Mouse (Mus musculus): Measurements from ENCODE around the gene Mier3. TPM values are rescaled to one million over a fixed set of nuclear protein-coding genes. Genes with fewer than 3 reads are reported as not detected.

Gene Mier3
- 45.5 and 50.6 TPM in 2 replicates for total RNA-seq (2014; fragmentation: Nextera tagmentation)
- 50.5 and 51.0 TPM in 2 replicates for total RNA-seq (2017)

GRCm38 (mm10) chr13:111680679-111681078 is at the start of gene Mier3:
TSS of gene Mier3 (plus strand) at chr13:111680979.
- no peak for ATAC-seq (replicated peaks; ENCODE audit: low FRiP score, low TSS enrichment, poor library complexity, severe bottlenecking)

DNA sequence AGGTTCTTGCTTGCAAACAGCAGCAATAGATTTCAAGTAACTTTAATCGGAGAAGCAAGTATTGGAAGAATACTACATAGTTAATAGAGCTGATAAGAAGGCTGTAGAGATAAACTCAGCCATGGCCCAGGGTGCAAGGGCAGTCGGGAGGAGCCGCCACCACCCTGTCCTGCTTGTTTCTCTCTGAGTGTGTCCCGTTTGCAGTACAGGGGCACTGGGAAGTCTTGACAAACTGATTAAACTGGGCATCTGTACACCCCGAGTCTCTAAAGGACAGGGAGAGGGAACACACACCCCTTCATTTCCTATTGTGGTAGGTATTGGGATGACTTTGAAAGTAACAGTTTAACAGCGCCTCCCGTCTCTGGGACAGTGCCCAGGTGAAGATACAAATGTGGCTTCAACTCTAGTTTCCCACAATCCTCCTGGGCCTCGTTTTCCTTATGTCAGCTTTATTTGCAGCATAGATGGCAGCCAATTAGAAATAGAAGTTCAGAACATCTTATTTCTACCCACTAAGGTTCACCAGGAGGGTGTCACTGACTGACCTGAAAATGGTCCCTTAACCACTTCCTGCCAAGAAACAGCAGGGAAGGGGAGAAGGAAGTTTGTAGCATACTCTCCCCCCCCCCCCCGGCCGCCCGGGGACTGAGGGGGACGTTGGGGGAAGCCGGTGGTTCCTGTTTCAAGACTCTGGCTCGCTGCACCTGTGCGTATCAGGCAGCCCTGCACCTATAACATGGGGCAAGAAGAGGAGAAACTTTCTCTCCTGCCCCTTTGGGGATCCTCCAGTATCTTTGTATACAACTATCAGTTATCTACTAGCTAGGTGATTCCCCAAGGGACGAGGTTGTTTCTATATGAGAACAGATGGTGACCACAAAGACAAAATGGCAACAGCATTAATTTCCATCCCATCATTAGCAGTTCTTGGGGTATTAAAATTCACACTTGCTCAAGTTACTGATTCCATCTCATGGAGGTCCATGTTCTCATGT is 46.3 kb upstream of the Mier3 start:
- peak; percentile 80 for ATAC-seq (replicated peaks; ENCODE audit: low FRiP score, low TSS enrichment, poor library complexity, severe bottlenecking)

- peak; percentile 91 for ATAC-seq (replicated peaks; ENCODE audit: low FRiP score, low TSS enrichment, poor library complexity, severe bottlenecking)
Observed at GRCm38 (mm10) chr13:111640319-111640718, 40.5 kb upstream of the Mier3 start.

DNA sequence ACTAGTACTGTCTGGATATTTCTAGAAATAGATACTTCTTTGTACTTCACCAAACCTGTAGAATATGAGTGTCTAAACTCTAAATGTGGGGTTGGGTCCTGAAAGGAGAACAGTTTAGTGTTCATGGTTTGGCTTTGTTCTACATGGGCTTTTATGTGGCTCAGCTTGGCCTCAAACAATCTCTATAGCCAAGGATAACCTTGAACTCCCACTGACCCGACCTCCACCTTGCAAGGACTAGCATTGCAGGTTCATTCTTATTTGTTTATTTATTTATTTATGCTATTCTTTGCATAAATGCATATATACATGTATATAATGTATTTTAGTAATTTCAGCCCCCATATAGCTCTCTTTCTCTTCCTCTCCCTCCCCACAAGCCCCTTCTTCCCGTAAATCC is 37.1 kb upstream of the Mier3 start:
- no peak for ATAC-seq (replicated peaks; ENCODE audit: low FRiP score, low TSS enrichment, poor library complexity, severe bottlenecking)

- ATAC-seq (replicated peaks; ENCODE audit: low FRiP score, low TSS enrichment, poor library complexity, severe bottlenecking), result no peak
Observed at GRCm38 (mm10) chr13:111646204-111646603, 34.6 kb upstream of the Mier3 start.

DNA sequence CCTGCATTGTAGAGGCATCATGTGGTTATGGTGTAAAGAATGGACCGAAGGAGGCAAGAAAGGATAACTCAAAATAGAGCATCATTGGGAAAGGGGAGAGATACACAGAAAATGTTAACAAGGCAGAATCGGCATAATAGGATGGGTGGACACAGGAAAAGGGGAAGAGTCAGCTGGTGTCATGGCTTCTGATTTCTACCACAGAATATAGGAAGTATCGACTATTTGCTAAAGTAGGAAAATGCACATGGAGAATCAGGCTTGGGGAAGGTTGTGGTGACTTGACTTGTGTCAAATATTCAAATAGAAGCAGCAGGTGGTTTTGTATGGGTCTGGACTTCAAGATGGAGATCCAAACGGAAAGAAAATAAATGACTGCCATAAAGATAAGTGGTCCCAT is 33.5 kb upstream of the Mier3 start:
- ATAC-seq (replicated peaks; ENCODE audit: low FRiP score, low TSS enrichment, poor library complexity, severe bottlenecking), result no peak

- no peak for ATAC-seq (replicated peaks; ENCODE audit: low FRiP score, low TSS enrichment, poor library complexity, severe bottlenecking)
Observed at GRCm38 (mm10) chr13:111651020-111651419, 29.8 kb upstream of the Mier3 start.

GRCm38 (mm10) chr13:111655273-111655672 is 25.5 kb upstream of the Mier3 start:
- ATAC-seq (replicated peaks; ENCODE audit: low FRiP score, low TSS enrichment, poor library complexity, severe bottlenecking), result no peak

GRCm38 (mm10) chr13:111655856-111656255 is 24.9 kb upstream of the Mier3 start:
- peak; percentile 26; the same call in 1 of the 2 replicates for ATAC-seq (replicated peaks; ENCODE audit: low FRiP score, low TSS enrichment, poor library complexity, severe bottlenecking)

DNA sequence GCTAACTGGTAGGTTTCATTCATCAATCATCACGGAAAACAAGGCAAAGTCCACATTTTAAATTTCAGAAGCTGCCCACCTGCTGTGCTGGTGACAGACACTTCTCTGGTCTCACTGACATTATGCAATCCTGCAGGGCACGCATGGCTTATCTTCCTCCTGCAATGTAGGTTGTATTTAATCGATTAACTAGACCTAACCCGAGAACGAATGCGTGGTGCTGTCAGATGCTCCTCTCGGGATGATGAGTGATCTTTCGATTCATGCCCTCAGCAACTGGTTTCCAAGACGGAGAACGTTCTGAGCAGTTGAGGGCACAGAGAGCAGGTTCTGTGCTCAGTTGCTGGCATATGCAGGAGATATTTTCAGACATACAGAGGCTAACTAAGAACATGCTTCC is 24.5 kb upstream of the Mier3 start:
- peak; percentile 76 for ATAC-seq (replicated peaks; ENCODE audit: low FRiP score, low TSS enrichment, poor library complexity, severe bottlenecking)

GRCm38 (mm10) chr13:111656769-111657168 is 24.0 kb upstream of the Mier3 start:
- ATAC-seq (replicated peaks; ENCODE audit: low FRiP score, low TSS enrichment, poor library complexity, severe bottlenecking), result peak; percentile 69

GRCm38 (mm10) chr13:111658501-111659280 is 22.1 kb upstream of the Mier3 start:
- ATAC-seq (replicated peaks; ENCODE audit: low FRiP score, low TSS enrichment, poor library complexity, severe bottlenecking), result no peak

DNA sequence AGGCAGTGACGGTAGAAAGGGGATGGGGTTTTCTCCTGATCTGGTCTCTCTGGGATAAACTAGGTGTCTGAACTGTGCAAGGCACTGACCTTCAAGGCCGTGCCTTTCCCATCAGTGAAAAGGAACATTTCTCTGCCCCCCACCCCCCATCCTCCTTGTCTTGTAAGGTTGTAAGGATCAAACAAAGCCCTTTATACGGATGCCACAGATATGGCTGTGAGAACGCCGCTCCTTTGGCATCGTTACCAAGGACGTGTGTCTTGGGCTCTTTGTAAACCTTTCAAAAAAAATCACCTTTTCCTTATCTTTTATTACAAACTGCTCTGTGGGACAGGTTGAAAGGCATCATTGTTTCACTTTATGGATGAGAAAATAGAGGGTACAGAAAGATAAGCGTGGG is 21.3 kb upstream of the Mier3 start:
- ATAC-seq (replicated peaks; ENCODE audit: low FRiP score, low TSS enrichment, poor library complexity, severe bottlenecking), result no peak

DNA sequence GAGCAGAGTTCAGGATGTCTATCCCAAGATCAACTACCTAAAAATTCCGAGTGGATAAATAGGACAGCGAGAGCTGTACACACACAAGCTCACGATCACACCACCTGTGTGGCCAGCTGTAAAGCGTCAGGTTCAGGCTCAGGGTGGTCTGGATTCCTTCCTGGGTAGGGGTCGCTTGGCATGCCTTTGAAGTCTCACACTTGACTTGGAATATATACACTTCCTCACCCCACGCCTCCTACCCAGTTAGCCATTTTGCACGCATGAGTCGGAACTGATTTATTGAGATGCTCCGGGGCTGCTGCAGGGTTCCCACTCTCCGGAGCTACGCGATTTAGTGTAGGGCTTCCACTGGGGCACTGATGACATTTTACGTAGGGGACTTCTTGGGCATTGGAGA is 20.7 kb upstream of the Mier3 start:
- ATAC-seq (replicated peaks; ENCODE audit: low FRiP score, low TSS enrichment, poor library complexity, severe bottlenecking), result no peak

GRCm38 (mm10) chr13:111660556-111660955 is 20.2 kb upstream of the Mier3 start:
- no peak for ATAC-seq (replicated peaks; ENCODE audit: low FRiP score, low TSS enrichment, poor library complexity, severe bottlenecking)

DNA sequence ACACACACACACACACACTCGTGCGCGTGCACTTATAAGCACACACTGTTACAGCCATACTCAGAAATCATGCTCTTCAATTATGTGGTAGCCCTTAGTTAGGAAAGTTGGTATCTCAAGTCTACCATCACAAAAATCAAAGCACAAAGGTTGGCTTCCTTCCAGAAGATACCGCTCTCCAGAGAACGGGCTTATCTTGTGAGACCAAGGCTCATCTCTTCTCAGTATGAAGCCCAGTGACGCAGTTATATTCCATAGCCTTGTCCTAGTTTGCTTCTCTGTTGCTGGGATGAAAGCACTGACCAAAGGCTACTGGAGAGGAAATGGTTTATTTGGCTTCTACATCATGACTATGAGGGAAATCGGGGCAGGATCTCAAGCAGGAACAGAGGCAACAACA is 12.8 kb upstream of the Mier3 start:
- ATAC-seq (replicated peaks; ENCODE audit: low FRiP score, low TSS enrichment, poor library complexity, severe bottlenecking), result 0 out of 2 replicates have a peak, but pooled peaks have one; percentile 26

- 0 out of 2 replicates have a peak, but pooled peaks have one; percentile 4 for ATAC-seq (replicated peaks; ENCODE audit: low FRiP score, low TSS enrichment, poor library complexity, severe bottlenecking)
Observed at GRCm38 (mm10) chr13:111676841-111677240, 3.9 kb upstream of the Mier3 start.

DNA sequence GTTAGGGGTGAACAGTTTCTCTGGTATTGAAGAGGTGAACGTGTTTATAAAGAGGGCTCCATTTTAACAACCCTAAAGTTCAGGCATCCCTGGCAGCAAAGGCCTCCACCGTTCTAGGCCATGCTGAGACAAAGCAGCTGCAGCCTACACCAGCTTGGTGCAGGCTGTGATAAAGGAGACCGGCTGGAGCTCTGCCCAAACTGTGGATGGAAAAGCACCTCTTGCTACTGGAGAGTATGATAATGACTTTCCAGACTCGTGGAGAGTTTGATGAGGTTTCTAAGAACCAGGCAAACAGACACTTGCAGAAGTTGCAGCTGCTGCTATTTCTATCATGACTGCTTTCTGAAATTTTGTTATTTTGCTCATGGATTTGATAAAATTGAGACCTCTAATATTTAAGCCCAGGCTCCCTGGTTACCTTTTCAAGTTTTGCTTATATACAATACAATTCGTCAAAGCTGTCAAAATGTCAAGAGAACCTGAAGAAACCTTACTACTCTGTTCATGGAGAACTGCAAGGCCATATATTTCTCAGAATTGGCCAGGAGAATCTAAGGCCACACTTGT is 3.4 kb downstream of the Mier3 start:
- peak; percentile 86 for ATAC-seq (replicated peaks; ENCODE audit: low FRiP score, low TSS enrichment, poor library complexity, severe bottlenecking)

- peak; percentile 60 for ATAC-seq (replicated peaks; ENCODE audit: low FRiP score, low TSS enrichment, poor library complexity, severe bottlenecking)
Observed at GRCm38 (mm10) chr13:111685751-111686462, 5.1 kb downstream of the Mier3 start.
